Mouse (Mus musculus) cortical plate, adult 2 months (tissue): ENCODE data around the gene Vkorc1l1.

Experiments used
- CTCF ChIP-seq: fragments of 200-500 bp; IDR thresholded peaks from 2 replicates; pipeline ENCODE4 v1.5.1; 2011; ENCODE audit warnings: mild to moderate bottlenecking, control low read depth, low read length; ENCODE audit not compliant: insufficient read depth; ENCODE audit errors: extremely low read depth
- POLR2A ChIP-seq: fragments of 200-500 bp; IDR thresholded peaks from 2 replicates; pipeline ENCODE4 v1.6.1; 2011; ENCODE audit warnings: mild to moderate bottlenecking, low read length, control low read depth; ENCODE audit not compliant: insufficient read depth; ENCODE audit errors: extremely low read depth

GRCm38 (mm10) chr5:129921972-129922371 is 19.8 kb upstream of the Vkorc1l1 start:
- TF ChIP-seq CTCF (no peak), POLR2A (no peak)
